8 mouse cellular contexts compared by ENCODE assay signal in the genomic region with DNA sequence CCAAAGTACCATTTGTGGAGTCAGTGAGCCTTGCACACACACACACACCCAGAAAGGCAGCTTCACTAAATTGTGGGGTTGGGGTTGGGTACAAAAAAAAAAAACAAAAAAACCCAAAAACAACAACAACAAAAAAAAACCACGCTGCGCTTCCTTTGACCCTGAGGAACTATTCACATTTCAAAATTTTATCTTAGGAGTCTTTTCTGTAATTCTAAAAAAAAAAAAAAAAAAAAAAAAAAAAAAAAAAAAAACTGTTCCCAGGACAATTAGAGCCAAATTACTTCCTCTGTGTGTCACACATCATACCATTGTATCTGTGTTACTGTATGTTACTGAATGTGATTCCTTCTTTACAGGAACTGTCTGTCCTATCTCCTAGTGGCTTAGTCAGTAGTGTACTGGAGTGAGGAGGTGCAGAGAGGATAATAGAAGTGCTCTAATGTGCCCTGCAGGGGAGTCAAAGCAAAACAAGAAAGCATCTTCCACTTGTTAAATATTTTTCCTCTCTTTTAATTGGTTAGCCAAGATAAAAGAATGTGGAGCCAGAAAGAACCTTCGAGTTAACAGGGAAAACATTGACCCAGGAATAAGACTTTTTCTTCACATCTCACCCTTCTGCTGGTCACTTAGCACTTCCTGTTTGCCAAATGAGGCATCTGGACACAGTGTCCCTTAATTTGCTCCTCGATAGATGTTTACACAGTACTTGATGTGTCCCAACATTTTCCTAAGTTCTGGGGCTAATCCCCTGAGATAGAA. TPM values are rescaled to one million over a fixed set of nuclear protein-coding genes. Genes with fewer than 3 reads are reported as not detected.
DNase-seq lines count a peak whose midpoint lies in the region; ATAC-seq lines count a peak whose summit lies in the region.
"Had no signal": no experiment of that assay in that cellular context is flagged by ENCODE, and none has a peak within 500 bp of the region (broad histone marks: within the 10 kb centered on the region; RNA-seq: fewer than 3 reads in every experiment).

No protein-coding gene starts in this region.

- peak overlapping the region; percentile 98 for H3K9ac ChIP-seq in forebrain, embryonic 12.5 days
- peak overlapping the region; percentile 95 for H3K9ac ChIP-seq in neural tube, embryonic 14.5 days (replicated peaks; ENCODE audit: low read depth, low read length)

- peak overlapping the region; percentile 61 for H3K4me2 ChIP-seq in forebrain, embryonic 12.5 days
- H3K4me2 ChIP-seq in neural tube, embryonic 14.5 days (ENCODE audit: low read depth, low read length): peak overlapping the region; percentile 76

- peaks cover 19% of the 10 kb centered on the region for H3K4me1 ChIP-seq in forebrain, embryonic 12.5 days
- peaks cover 22% of the 10 kb centered on the region for H3K4me1 ChIP-seq in limb, embryonic 10.5 days
- peaks cover 22% of the 10 kb centered on the region for H3K4me1 ChIP-seq in neural tube, embryonic 14.5 days (ENCODE audit: control insufficient read depth, insufficient read depth, low read length)

- 34% methylated on average over 4 of the region's 4 CpGs for WGBS in forebrain, embryonic 12.5 days
- WGBS in limb, embryonic 10.5 days: 40% methylated on average over 4 of the region's 4 CpGs
- WGBS in neural tube, embryonic 14.5 days: 39% methylated on average over 4 of the region's 4 CpGs

- H3K4me3 ChIP-seq in forebrain, embryonic 12.5 days (replicated peaks): peak overlapping the region; percentile 85
- H3K4me3 ChIP-seq in limb, embryonic 10.5 days: peak overlapping the region; percentile 100
- peak overlapping the region; percentile 84 for H3K4me3 ChIP-seq in neural tube, embryonic 14.5 days (ENCODE audit: low read depth, low read length)

- no peaks in the 10 kb centered on the region for H3K36me3 ChIP-seq in forebrain, embryonic 12.5 days (replicated peaks)
- peaks cover 32% of the 10 kb centered on the region for H3K36me3 ChIP-seq in limb, embryonic 10.5 days
- H3K36me3 ChIP-seq in neural tube, embryonic 14.5 days (ENCODE audit: control insufficient read depth, insufficient read depth, low read length): no peaks in the 10 kb centered on the region

- peak overlapping the region; percentile 99; the same call in 1 of the 2 replicates for H3K27ac ChIP-seq in forebrain, embryonic 12.5 days
- peak overlapping the region; percentile 99 for H3K27ac ChIP-seq in limb, embryonic 10.5 days
- H3K27ac ChIP-seq in neural tube, embryonic 14.5 days (ENCODE audit: low read depth, low read length): peak overlapping the region; percentile 100

- no peaks in the 10 kb centered on the region for H3K27me3 ChIP-seq in forebrain, embryonic 12.5 days
- H3K27me3 ChIP-seq in limb, embryonic 10.5 days (ENCODE audit: low read depth, poor library complexity, severe bottlenecking): no peaks in the 10 kb centered on the region
- no peaks in the 10 kb centered on the region for H3K27me3 ChIP-seq in neural tube, embryonic 14.5 days (ENCODE audit: control insufficient read depth, insufficient read depth, low read length)

- no peaks in the 10 kb centered on the region for H3K9me3 ChIP-seq in forebrain, embryonic 12.5 days
- no peaks in the 10 kb centered on the region for H3K9me3 ChIP-seq in limb, embryonic 10.5 days (replicated peaks)
- H3K9me3 ChIP-seq in neural tube, embryonic 14.5 days (ENCODE audit: control insufficient read depth, low read length): no peaks in the 10 kb centered on the region

- DNase-seq in A20 (ENCODE audit: low read depth, low spot score): peak; percentile 41
- peak; percentile 38 for DNase-seq in CD4-positive, CD25-positive, alpha-beta regulatory T cell, adult 2 months (ENCODE audit: low read depth, low spot score)
- DNase-seq in limb, embryonic 10.5 days (ENCODE audit: low spot score): no peak
- DNase-seq in adrenal gland, postnatal 25 days: no peak

- no peak for ATAC-seq in forebrain, embryonic 12.5 days (ENCODE audit: low FRiP score)
- ATAC-seq in neural tube, embryonic 14.5 days (ENCODE audit: low read depth): no peak
- ATAC-seq in activated CD4-positive, CD25-positive, alpha-beta regulatory T cell, adult 4 months: no peak

RNA-seq across cellular contexts. Expression of a gene that starts 1.5 kb away (rescaled TPM):
- polyA plus RNA-seq in forebrain, embryonic 12.5 days (2016; fragmentation: Nextera tagmentation; extraction: Ambion mirVana): 65.8 and 70.1 TPM in 2 replicates
- polyA plus RNA-seq in limb, embryonic 10.5 days (2016; fragmentation: Nextera tagmentation; extraction: Ambion mirVana): 66.3 and 67.8 TPM in 2 replicates
- 57.5 and 59.0 TPM in 2 replicates for polyA plus RNA-seq in neural tube, embryonic 14.5 days (2014; fragmentation: Nextera tagmentation; extraction: Ambion mirVana)
- 10 to 100 TPM; 18.0 to 20.2 TPM for polyA plus RNA-seq in activated CD4-positive, CD25-positive, alpha-beta regulatory T cell, adult 4 months (2017; shearing (Covaris generic))
- total RNA-seq in adrenal gland, postnatal 25 days (2021): 150 and 193 TPM in 2 replicates

RNA-seq across cellular contexts. Expression of a gene that starts 8.7 kb away (rescaled TPM):
- polyA plus RNA-seq in forebrain, embryonic 12.5 days (2016; fragmentation: Nextera tagmentation; extraction: Ambion mirVana): 0.17 and 0.29 TPM in 2 replicates
- not detected in 2 replicates for polyA plus RNA-seq in limb, embryonic 10.5 days (2016; fragmentation: Nextera tagmentation; extraction: Ambion mirVana)
- polyA plus RNA-seq in neural tube, embryonic 14.5 days (2014; fragmentation: Nextera tagmentation; extraction: Ambion mirVana): 0.37 TPM in 1 of 2 replicates, not detected in the other
- polyA plus RNA-seq in activated CD4-positive, CD25-positive, alpha-beta regulatory T cell, adult 4 months (2017; shearing (Covaris generic)): not detected
- total RNA-seq in adrenal gland, postnatal 25 days (2021): 0.27 TPM in 1 of 2 replicates, not detected in the other
- total RNA-seq: left cerebral cortex, postnatal 14 days had no signal

RNA-seq across cellular contexts. Expression of a gene that starts 46.6 kb away (rescaled TPM):
- polyA plus RNA-seq in forebrain, embryonic 12.5 days (2016; fragmentation: Nextera tagmentation; extraction: Ambion mirVana): 4.6 and 5.4 TPM in 2 replicates
- 0.55 and 0.86 TPM in 2 replicates for polyA plus RNA-seq in limb, embryonic 10.5 days (2016; fragmentation: Nextera tagmentation; extraction: Ambion mirVana)
- 4.9 and 6.4 TPM in 2 replicates for polyA plus RNA-seq in neural tube, embryonic 14.5 days (2014; fragmentation: Nextera tagmentation; extraction: Ambion mirVana)
- not detected for polyA plus RNA-seq in activated CD4-positive, CD25-positive, alpha-beta regulatory T cell, adult 4 months (2017; shearing (Covaris generic))
- total RNA-seq in adrenal gland, postnatal 25 days (2021): 0.15 TPM in 1 of 2 replicates, not detected in the other

Comparison
In these comparisons a context has a peak if more than half of its experiments do, and no peak if none do; other contexts are left out.
1. DNase-seq: peak in A20 (single experiment) and CD4-positive, CD25-positive, alpha-beta regulatory T cell, adult 2 months (single experiment); none in limb, embryonic 10.5 days (single experiment) and adrenal gland, postnatal 25 days (single experiment).
2. Peak in every context shown above with its lines, with median percentiles within 50 percentile points of each other: H3K27ac ChIP-seq and H3K4me3 ChIP-seq.